Mouse (Mus musculus): ENCODE data around the gene Stpg2.

DNA sequence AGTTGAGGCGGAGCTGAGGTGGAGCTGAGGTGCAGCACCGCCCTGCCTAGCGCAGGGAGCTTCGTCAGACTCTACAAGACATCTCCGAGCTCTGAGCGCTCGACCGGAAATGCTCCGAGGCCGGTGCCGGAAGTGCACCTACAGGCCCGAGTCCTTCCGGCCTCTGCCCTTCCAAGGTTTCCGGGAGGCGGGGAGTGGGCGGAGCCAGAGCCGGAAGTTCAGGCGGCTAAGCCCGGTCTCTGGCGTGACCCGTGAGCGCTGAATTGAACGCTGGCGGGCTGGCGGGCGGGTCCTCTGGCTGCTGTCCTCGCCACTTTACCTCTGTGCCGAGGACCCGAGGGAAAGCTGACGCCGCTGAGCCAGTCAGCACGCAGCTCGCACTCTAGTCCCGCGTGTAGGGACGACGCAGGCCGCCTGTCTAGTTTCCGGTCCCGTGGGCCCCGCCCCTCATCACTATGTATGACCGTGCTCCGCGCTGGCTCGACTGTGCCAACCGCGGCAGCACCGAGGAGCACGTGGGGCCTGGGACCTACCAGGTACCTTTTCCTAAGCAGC is at the start of gene Stpg2:
- no peak; the same call in 1 of the 2 replicates for TF ChIP-seq CTCF (IDR thresholded peaks at IDR 0.05; ENCODE audit: low read depth)
- TF ChIP-seq EP300 (optimal IDR thresholded peaks at IDR 0.05): no peak
